Mouse (Mus musculus) brown adipose tissue, adult 24 weeks (tissue): Measurements from ENCODE around the gene Ugt1a9. TPM values are rescaled to one million over a fixed set of nuclear protein-coding genes. Genes with fewer than 3 reads are reported as not detected.
"Not testable (repeated sequence)": the region's sequence is repeated elsewhere in the genome, so short reads cannot be mapped to it uniquely, and the experiment has no call there.

Experiments
- H3K27ac ChIP-seq: fragments of 200-500 bp; replicated peaks from 2 replicates; pipeline ENCODE4 v1.5.1; 2012; ENCODE audit warnings: low read depth, mild to moderate bottlenecking, low read length
- H3K4me1 ChIP-seq: fragments of 200-500 bp; 2 replicates; pipeline ENCODE4 v1.6.1; 2012; ENCODE audit warnings: low read length, mixed read lengths; ENCODE audit not compliant: control insufficient read depth, insufficient read depth, insufficient read length
- H3K4me3 ChIP-seq: fragments of 200-500 bp; 2 replicates; pipeline ENCODE4 v1.5.1; 2012; ENCODE audit warnings: low read depth, mild to moderate bottlenecking, low read length, moderate library complexity; ENCODE audit not compliant: insufficient read depth
- polyA plus RNA-seq: library from polyadenylated mRNA; stranded (reverse); fragments of >200 nt; gene quantifications from 2 replicates; pipeline ENCODE4 v1.2.4, GENCODE M21; 2012; ENCODE audit not compliant: missing spikeins, insufficient read depth, insufficient read length

Ugt1a9 gene
- polyA plus RNA-seq, 1 experiment: not detected

- peak within 1 kb of the TSS; percentile 26 for H3K4me3 ChIP-seq
- H3K4me1 ChIP-seq: 0 out of 2 replicates have a peak, but pooled peaks cover 2% of the 10 kb centered on the region
- H3K27ac ChIP-seq: peak within 1 kb of the TSS; percentile 5; the same call in 1 of the 2 replicates
Measured at GRCm38 (mm10) chr1:88094941-88095492, 24.4 kb downstream of the Ugt1a9 start, which contains the start of gene Ugt1a7c. Ugt1a7c (plus strand) TSS chr1:88095062.

GRCm38 (mm10) chr1:88098546-88098945, 27.9 kb downstream of the Ugt1a9 start:
- H3K4me3 ChIP-seq, H3K27ac ChIP-seq: not testable (repeated sequence)

GRCm38 (mm10) chr1:88099691-88100090, 29.1 kb downstream of the Ugt1a9 start:
- not testable (repeated sequence) for H3K27ac ChIP-seq, H3K4me1 ChIP-seq, H3K4me3 ChIP-seq

More at GRCm38 (mm10) chr1:88098546-88098945, 27.9 kb downstream of the Ugt1a9 start:
- not testable (repeated sequence) for H3K4me1 ChIP-seq

- not testable (repeated sequence) for H3K4me3 ChIP-seq, H3K27ac ChIP-seq, H3K4me1 ChIP-seq
Measured at GRCm38 (mm10) chr1:88103019-88103418, 32.4 kb downstream of the Ugt1a9 start, which contains the start of gene Ugt1a6b. Ugt1a6b (plus strand) TSS chr1:88103252.

GRCm38 (mm10) chr1:88103697-88104468, 33.3 kb downstream of the Ugt1a9 start:
- not testable (repeated sequence) for H3K4me3 ChIP-seq, H3K4me1 ChIP-seq, H3K27ac ChIP-seq

GRCm38 (mm10) chr1:88104667-88105430, 34.2 kb downstream of the Ugt1a9 start:
- H3K4me1 ChIP-seq: 0 out of 2 replicates have a peak, but pooled peaks cover 3% of the 10 kb centered on the region
- no peak overlapping the region; the same call in 1 of the 2 replicates for H3K27ac ChIP-seq
- no peak overlapping the region for H3K4me3 ChIP-seq

GRCm38 (mm10) chr1:88105656-88106055, 35.1 kb downstream of the Ugt1a9 start:
- no peak overlapping the region for H3K4me3 ChIP-seq
- peak overlapping the region; percentile 84; the same call in 1 of the 2 replicates for H3K27ac ChIP-seq

GRCm38 (mm10) chr1:88109027-88109557, 38.5 kb downstream of the Ugt1a9 start:
- H3K27ac ChIP-seq, H3K4me3 ChIP-seq: not testable (repeated sequence)

More at GRCm38 (mm10) chr1:88105656-88106055, 35.1 kb downstream of the Ugt1a9 start:
- 0 out of 2 replicates have a peak, but pooled peaks cover 3% of the 10 kb centered on the region for H3K4me1 ChIP-seq

GRCm38 (mm10) chr1:88109604-88110003, 39.0 kb downstream of the Ugt1a9 start:
- not testable (repeated sequence) for H3K27ac ChIP-seq, H3K4me3 ChIP-seq, H3K4me1 ChIP-seq

More at GRCm38 (mm10) chr1:88109027-88109557, 38.5 kb downstream of the Ugt1a9 start:
- not testable (repeated sequence) for H3K4me1 ChIP-seq

GRCm38 (mm10) chr1:88112769-88113168, 42.2 kb downstream of the Ugt1a9 start:
- H3K27ac ChIP-seq, H3K4me3 ChIP-seq, H3K4me1 ChIP-seq: not testable (repeated sequence)

GRCm38 (mm10) chr1:88120550-88120949, 50.0 kb downstream of the Ugt1a9 start:
- not testable (repeated sequence) for H3K4me3 ChIP-seq, H3K4me1 ChIP-seq, H3K27ac ChIP-seq

GRCm38 (mm10) chr1:88121521-88121920, 50.9 kb downstream of the Ugt1a9 start:
- H3K27ac ChIP-seq, H3K4me1 ChIP-seq, H3K4me3 ChIP-seq: not testable (repeated sequence)

GRCm38 (mm10) chr1:88125827-88126360, 55.3 kb downstream of the Ugt1a9 start:
- H3K4me3 ChIP-seq, H3K4me1 ChIP-seq, H3K27ac ChIP-seq: not testable (repeated sequence)

GRCm38 (mm10) chr1:88129091-88129490, 58.5 kb downstream of the Ugt1a9 start:
- H3K4me1 ChIP-seq, H3K4me3 ChIP-seq, H3K27ac ChIP-seq: not testable (repeated sequence)

- H3K4me1 ChIP-seq, H3K27ac ChIP-seq, H3K4me3 ChIP-seq: not testable (repeated sequence)
Measured at GRCm38 (mm10) chr1:88130223-88130622, 59.6 kb downstream of the Ugt1a9 start.
